Mouse (Mus musculus): ENCODE data around the gene Hsd3b5.
"Not testable (repeated sequence)": the region's sequence is repeated elsewhere in the genome, so short reads cannot be mapped to it uniquely, and the experiment has no call there.

Gene Hsd3b5

GRCm38 (mm10) chr3:98630152-98630551 is at the start of gene Hsd3b5:
Gene Hsd3b5 (minus strand): TSS chr3:98630252.
- DNase-seq (ENCODE audit: low read depth), result no peak

GRCm38 (mm10) chr3:98635145-98635544 is 5.1 kb upstream of the Hsd3b5 start:
- DNase-seq (ENCODE audit: low read depth), result no peak

GRCm38 (mm10) chr3:98629633-98630032 is 419 bp downstream of the Hsd3b5 start:
- DNase-seq (ENCODE audit: low read depth), result no peak

GRCm38 (mm10) chr3:98616786-98617185 is 13.3 kb downstream of the Hsd3b5 start:
- not testable (repeated sequence) for DNase-seq (ENCODE audit: low read depth)

- DNase-seq (ENCODE audit: low read depth), result not testable (repeated sequence)
These were observed 13.8 kb downstream of the Hsd3b5 start for GRCm38 (mm10) chr3:98616244-98616643.

GRCm38 (mm10) chr3:98614406-98614927 is 15.6 kb downstream of the Hsd3b5 start:
- not testable (repeated sequence) for DNase-seq (ENCODE audit: low read depth)

- DNase-seq (ENCODE audit: low read depth), result no peak
These were observed 16.1 kb downstream of the Hsd3b5 start for GRCm38 (mm10) chr3:98613963-98614362.

- DNase-seq (ENCODE audit: low read depth), result not testable (repeated sequence)
These were observed 16.5 kb downstream of the Hsd3b5 start for GRCm38 (mm10) chr3:98613540-98613939.

GRCm38 (mm10) chr3:98588707-98589106 is 41.3 kb downstream of the Hsd3b5 start, which contains the start of gene Gm10681:
Gene Gm10681 (minus strand): TSS chr3:98588807.
- DNase-seq (ENCODE audit: low read depth), result no peak

GRCm38 (mm10) chr3:98587721-98588120 is 42.3 kb downstream of the Hsd3b5 start:
- no peak for DNase-seq (ENCODE audit: low read depth)

GRCm38 (mm10) chr3:98582622-98583021 is 47.4 kb downstream of the Hsd3b5 start:
- DNase-seq (ENCODE audit: low read depth), result not testable (repeated sequence)

GRCm38 (mm10) chr3:98582202-98582601 is 47.9 kb downstream of the Hsd3b5 start:
- not testable (repeated sequence) for DNase-seq (ENCODE audit: low read depth)

GRCm38 (mm10) chr3:98581024-98581423 is 49.0 kb downstream of the Hsd3b5 start:
- not testable (repeated sequence) for DNase-seq (ENCODE audit: low read depth)

Data from c-Kit-positive CD71-negative TER-119-negative erythroid progenitor cells, embryonic 14.5 days (primary cell).